Mouse (Mus musculus): ENCODE measurements at regions not wholly inside any gene's neighbourhood (a gene's known extent, or its start where the extent isn't known, plus 50 kb on each side); places are given as distances from the start of the nearest gene placed in this dataset.

- no peak for DNase-seq (ENCODE audit: low spot score)
Measured at GRCm38 (mm10) chr8:11092348-11092747, 84.1 kb upstream of the Irs2 start.

GRCm38 (mm10) chr8:11091675-11092345, 83.6 kb upstream of the Irs2 start:
- DNase-seq (ENCODE audit: low spot score) = no peak

GRCm38 (mm10) chr8:11088946-11089665, 80.8 kb upstream of the Irs2 start:
- no peak for DNase-seq (ENCODE audit: low spot score)

GRCm38 (mm10) chr8:11085244-11085643, 77.0 kb upstream of the Irs2 start:
- no peak for DNase-seq (ENCODE audit: low spot score)

GRCm38 (mm10) chr8:11084051-11084533, 75.8 kb upstream of the Irs2 start:
- no peak for DNase-seq (ENCODE audit: low spot score)

GRCm38 (mm10) chr8:11080813-11081212, 72.6 kb upstream of the Irs2 start:
- no peak for DNase-seq (ENCODE audit: low spot score)

GRCm38 (mm10) chr8:11079805-11080204, 71.5 kb upstream of the Irs2 start:
- no peak for DNase-seq (ENCODE audit: low spot score)

GRCm38 (mm10) chr8:11077138-11077537, 68.9 kb upstream of the Irs2 start:
- DNase-seq (ENCODE audit: low spot score) = no peak

GRCm38 (mm10) chr8:11071162-11071561, 62.9 kb upstream of the Irs2 start:
- DNase-seq (ENCODE audit: low spot score) = no peak

- DNase-seq (ENCODE audit: low spot score) = no peak
Measured at GRCm38 (mm10) chr8:11067450-11067849, 59.2 kb upstream of the Irs2 start.

GRCm38 (mm10) chr8:11065990-11066389, 57.7 kb upstream of the Irs2 start:
- DNase-seq (ENCODE audit: low spot score) = no peak

GRCm38 (mm10) chr8:11065303-11065702, 57.0 kb upstream of the Irs2 start:
- DNase-seq (ENCODE audit: low spot score) = no peak

- no peak for DNase-seq (ENCODE audit: low spot score)
Measured at GRCm38 (mm10) chr8:11063058-11063457, 54.8 kb upstream of the Irs2 start.

- no peak for DNase-seq (ENCODE audit: low spot score)
Measured at GRCm38 (mm10) chr8:11062348-11062946, 54.2 kb upstream of the Irs2 start.

- no peak for DNase-seq (ENCODE audit: low spot score)
Measured at GRCm38 (mm10) chr8:11061711-11062110, 53.5 kb upstream of the Irs2 start.

- DNase-seq (ENCODE audit: low spot score) = no peak
Measured at GRCm38 (mm10) chr8:11060604-11061003, 52.3 kb upstream of the Irs2 start.

GRCm38 (mm10) chr8:11058392-11058791, 50.1 kb upstream of the Irs2 start:
- DNase-seq (ENCODE audit: low spot score) = no peak
